In genomic region chr19:58104544-58104943, GRCm38 (mm10) we compare ENCODE assay signal across 8 mouse cellular contexts.
DNase-seq lines count a peak whose midpoint lies in the region; ATAC-seq lines count a peak whose summit lies in the region.

No protein-coding gene starts in this region.

- no peak overlapping the region for H3K4me2 ChIP-seq in liver, embryonic 16.5 days (ENCODE audit: low read depth, low read length)
- H3K4me2 ChIP-seq in liver, embryonic 12.5 days: no peak overlapping the region
- H3K4me2 ChIP-seq in hindbrain, embryonic 11.5 days (replicated peaks; ENCODE audit: low read depth, low read length): no peak overlapping the region
- H3K4me2 ChIP-seq in hindbrain, embryonic 16.5 days (ENCODE audit: low read length): no peak overlapping the region

- H3K4me1 ChIP-seq in liver, embryonic 16.5 days (ENCODE audit: control insufficient read depth, low read depth, low read length): no peaks in the 10 kb centered on the region
- H3K4me1 ChIP-seq in liver, embryonic 12.5 days: no peaks in the 10 kb centered on the region
- no peaks in the 10 kb centered on the region for H3K4me1 ChIP-seq in hindbrain, embryonic 11.5 days (replicated peaks; ENCODE audit: control insufficient read depth, insufficient read depth, low read length)
- no peaks in the 10 kb centered on the region for H3K4me1 ChIP-seq in hindbrain, embryonic 16.5 days (ENCODE audit: control insufficient read depth, insufficient read depth, low read depth, low read length)

- no peaks in the 10 kb centered on the region for H3K27me3 ChIP-seq in liver, embryonic 16.5 days (ENCODE audit: control insufficient read depth, insufficient read depth, low read depth, low read length)
- no peaks in the 10 kb centered on the region for H3K27me3 ChIP-seq in liver, embryonic 12.5 days (replicated peaks)
- H3K27me3 ChIP-seq in hindbrain, embryonic 11.5 days (ENCODE audit: control insufficient read depth, insufficient read depth, low read length): no peaks in the 10 kb centered on the region
- H3K27me3 ChIP-seq in hindbrain, embryonic 16.5 days (replicated peaks; ENCODE audit: control insufficient read depth, insufficient read depth, low read length): no peaks in the 10 kb centered on the region

- no peaks in the 10 kb centered on the region for H3K36me3 ChIP-seq in liver, embryonic 16.5 days (ENCODE audit: control insufficient read depth, insufficient read depth)
- H3K36me3 ChIP-seq in liver, embryonic 12.5 days: no peaks in the 10 kb centered on the region
- no peaks in the 10 kb centered on the region for H3K36me3 ChIP-seq in hindbrain, embryonic 11.5 days (ENCODE audit: control insufficient read depth, insufficient read depth, low read length)
- H3K36me3 ChIP-seq in hindbrain, embryonic 16.5 days (ENCODE audit: control insufficient read depth, insufficient read depth, low read length): no peaks in the 10 kb centered on the region

- DNase-seq in embryo, embryonic 11 days: peak; percentile 33
- DNase-seq in embryo, embryonic 10.5 days (ENCODE audit: low spot score): no peak
- no peak for DNase-seq in hindbrain, embryonic 11.5 days (ENCODE audit: low spot score)

- no peak overlapping the region for H3K4me3 ChIP-seq in liver, embryonic 16.5 days (ENCODE audit: low read depth, low read length)
- H3K4me3 ChIP-seq in liver, embryonic 12.5 days: no peak overlapping the region
- H3K4me3 ChIP-seq in hindbrain, embryonic 11.5 days (ENCODE audit: low read depth, low read length): no peak overlapping the region
- H3K4me3 ChIP-seq in hindbrain, embryonic 16.5 days (ENCODE audit: low read length): no peak overlapping the region

- H3K9me3 ChIP-seq in liver, embryonic 16.5 days (replicated peaks; ENCODE audit: control insufficient read depth, low read length): no peaks in the 10 kb centered on the region
- no peaks in the 10 kb centered on the region for H3K9me3 ChIP-seq in liver, embryonic 12.5 days (replicated peaks)
- H3K9me3 ChIP-seq in hindbrain, embryonic 11.5 days (ENCODE audit: control insufficient read depth, low read length): no peaks in the 10 kb centered on the region
- H3K9me3 ChIP-seq in hindbrain, embryonic 16.5 days (ENCODE audit: control insufficient read depth, low read length): no peaks in the 10 kb centered on the region

- no peak overlapping the region for H3K9ac ChIP-seq in liver, embryonic 16.5 days (ENCODE audit: low read depth, low read length)
- no peak overlapping the region for H3K9ac ChIP-seq in liver, embryonic 12.5 days
- H3K9ac ChIP-seq in hindbrain, embryonic 11.5 days (ENCODE audit: low read depth, low read length): no peak overlapping the region
- no peak overlapping the region for H3K9ac ChIP-seq in hindbrain, embryonic 16.5 days (ENCODE audit: low read depth, low read length)

- WGBS in liver, embryonic 16.5 days (ENCODE audit: insufficient replicate concordance): 36% methylated on average over 7 of the region's 7 CpGs
- WGBS in liver, embryonic 12.5 days (ENCODE audit: insufficient replicate concordance): 37% methylated on average over 7 of the region's 7 CpGs
- 73% methylated on average over 7 of the region's 7 CpGs for WGBS in hindbrain, embryonic 11.5 days
- 75% methylated on average over 7 of the region's 7 CpGs for WGBS in hindbrain, embryonic 16.5 days

- ATAC-seq in liver, embryonic 16.5 days (ENCODE audit: low read depth): peak; percentile 37; the same call in 1 of the 2 replicates
- no peak for ATAC-seq in liver, embryonic 12.5 days
- peak; percentile 82 for ATAC-seq in granulocyte monocyte progenitor cell, adult 5-6 weeks (replicated peaks; ENCODE audit: poor library complexity, severe bottlenecking)
- ATAC-seq in megakaryocyte, adult 5-6 weeks (ENCODE audit: poor library complexity, severe bottlenecking): peak; percentile 72
- no peak for ATAC-seq in hindbrain, embryonic 11.5 days (ENCODE audit: low FRiP score)
- ATAC-seq in hindbrain, embryonic 16.5 days: no peak

- no peak overlapping the region for H3K27ac ChIP-seq in liver, embryonic 16.5 days (ENCODE audit: low read length)
- H3K27ac ChIP-seq in liver, embryonic 12.5 days: no peak overlapping the region
- H3K27ac ChIP-seq in hindbrain, embryonic 11.5 days (ENCODE audit: low read depth, low read length): no peak overlapping the region
- H3K27ac ChIP-seq in hindbrain, embryonic 16.5 days (ENCODE audit: low read depth, low read length): no peak overlapping the region

Comparison
In these comparisons a context has a peak if more than half of its experiments do, and no peak if none do; other contexts are left out.
1. ATAC-seq: peak in liver, embryonic 16.5 days (single experiment), granulocyte monocyte progenitor cell, adult 5-6 weeks (single experiment) and megakaryocyte, adult 5-6 weeks (single experiment); none in liver, embryonic 12.5 days (single experiment), hindbrain, embryonic 11.5 days (single experiment) and hindbrain, embryonic 16.5 days (single experiment).